Mouse (Mus musculus) hindbrain, embryonic 10.5 days (tissue): ENCODE data around the gene Stk39. TPM values are rescaled to one million over a fixed set of nuclear protein-coding genes. Genes with fewer than 3 reads are reported as not detected.

Source experiments
- DNase-seq: peaks from one replicate; pipeline ENCODE4 v3.0.0-alpha.2; 2017; ENCODE audit warnings: low spot score
- H3K27ac ChIP-seq: fragments of 300-500 bp; sonication (generic); 2 replicates; pipeline ENCODE4 v1.5.1; 2016; ENCODE audit warnings: mild to moderate bottlenecking, moderate library complexity
- H3K27me3 ChIP-seq: fragments of 300-500 bp; sonication (generic); 2 replicates; pipeline ENCODE4 v1.6.1; 2016; ENCODE audit warnings: mild to moderate bottlenecking; ENCODE audit not compliant: poor library complexity, insufficient read depth, severe bottlenecking
- H3K36me3 ChIP-seq: fragments of 300-500 bp; sonication (generic); 2 replicates; pipeline ENCODE4 v1.6.1; 2016; ENCODE audit warnings: mild to moderate bottlenecking, moderate library complexity
- H3K4me1 ChIP-seq: fragments of 300-500 bp; sonication (generic); replicated peaks from 2 replicates; pipeline ENCODE4 v1.6.1; 2016; ENCODE audit warnings: mild to moderate bottlenecking
- H3K4me3 ChIP-seq: fragments of 300-500 bp; sonication (generic); 2 replicates; pipeline ENCODE4 v1.5.1; 2016; ENCODE audit warnings: mild to moderate bottlenecking, moderate library complexity
- H3K9me3 ChIP-seq: fragments of 300-500 bp; sonication (generic); 2 replicates; pipeline ENCODE4 v1.6.1; 2016; ENCODE audit warnings: mild to moderate bottlenecking, moderate library complexity
- WGBS: fragments of 180-500 bp; shearing (Covaris S2); methylation state at CpG from one replicate; pipeline ENCODE4 v1.1.7; 2016; 5-methylcytosine and 5-hydroxymethylcytosine counted together
- polyA plus RNA-seq: library from polyadenylated mRNA; unstranded; fragments of >200 nt; fragmentation: Nextera tagmentation; extraction: Ambion mirVana; gene quantifications from 2 replicates; pipeline ENCODE4 v1.2.1, GENCODE M21; 2016

Gene Stk39
- polyA plus RNA-seq, 1 experiment from 2014 or later = 37.3 TPM

- no peak for DNase-seq
- H3K4me1 ChIP-seq = peaks cover 50% of the 10 kb centered on the region
- H3K27me3 ChIP-seq = peaks cover 6% of the 10 kb centered on the region; the same call in 1 of the 2 replicates
- H3K4me3 ChIP-seq = peak overlapping the region; percentile 21; the same call in 1 of the 2 replicates
- H3K27ac ChIP-seq = no peak overlapping the region
- 84% methylated on average over 3 of the region's 3 CpGs for WGBS
- no peaks in the 10 kb centered on the region for H3K9me3 ChIP-seq
- H3K36me3 ChIP-seq = peaks cover 5% of the 10 kb centered on the region; the same call in 1 of the 2 replicates
Observed at GRCm38 (mm10) chr2:68469491-68469890, 2.6 kb downstream of the Stk39 start.

- H3K9me3 ChIP-seq = no peaks in the 10 kb centered on the region
- H3K36me3 ChIP-seq = peaks cover 8% of the 10 kb centered on the region; the same call in 1 of the 2 replicates
- H3K4me1 ChIP-seq = peaks cover 50% of the 10 kb centered on the region
- no peak overlapping the region for H3K27ac ChIP-seq
- DNase-seq = no peak
- H3K4me3 ChIP-seq = no peak overlapping the region
- 59% methylated on average over 7 of the region's 7 CpGs for WGBS
- peaks cover 5% of the 10 kb centered on the region; the same call in 1 of the 2 replicates for H3K27me3 ChIP-seq
Observed at GRCm38 (mm10) chr2:68468698-68469097, 3.4 kb downstream of the Stk39 start.

- H3K27ac ChIP-seq = no peak overlapping the region
- 0 out of 2 replicates have a peak, but pooled peaks cover under 1% of the 10 kb centered on the region for H3K27me3 ChIP-seq
- peaks cover 10% of the 10 kb centered on the region; the same call in 1 of the 2 replicates for H3K36me3 ChIP-seq
- DNase-seq = no peak
- H3K4me1 ChIP-seq = peaks cover 45% of the 10 kb centered on the region
- no peaks in the 10 kb centered on the region for H3K9me3 ChIP-seq
- no peak overlapping the region for H3K4me3 ChIP-seq
- WGBS = 93% methylated on average over 14 of the region's 14 CpGs
Observed at GRCm38 (mm10) chr2:68468259-68468658, 3.8 kb downstream of the Stk39 start.

DNA sequence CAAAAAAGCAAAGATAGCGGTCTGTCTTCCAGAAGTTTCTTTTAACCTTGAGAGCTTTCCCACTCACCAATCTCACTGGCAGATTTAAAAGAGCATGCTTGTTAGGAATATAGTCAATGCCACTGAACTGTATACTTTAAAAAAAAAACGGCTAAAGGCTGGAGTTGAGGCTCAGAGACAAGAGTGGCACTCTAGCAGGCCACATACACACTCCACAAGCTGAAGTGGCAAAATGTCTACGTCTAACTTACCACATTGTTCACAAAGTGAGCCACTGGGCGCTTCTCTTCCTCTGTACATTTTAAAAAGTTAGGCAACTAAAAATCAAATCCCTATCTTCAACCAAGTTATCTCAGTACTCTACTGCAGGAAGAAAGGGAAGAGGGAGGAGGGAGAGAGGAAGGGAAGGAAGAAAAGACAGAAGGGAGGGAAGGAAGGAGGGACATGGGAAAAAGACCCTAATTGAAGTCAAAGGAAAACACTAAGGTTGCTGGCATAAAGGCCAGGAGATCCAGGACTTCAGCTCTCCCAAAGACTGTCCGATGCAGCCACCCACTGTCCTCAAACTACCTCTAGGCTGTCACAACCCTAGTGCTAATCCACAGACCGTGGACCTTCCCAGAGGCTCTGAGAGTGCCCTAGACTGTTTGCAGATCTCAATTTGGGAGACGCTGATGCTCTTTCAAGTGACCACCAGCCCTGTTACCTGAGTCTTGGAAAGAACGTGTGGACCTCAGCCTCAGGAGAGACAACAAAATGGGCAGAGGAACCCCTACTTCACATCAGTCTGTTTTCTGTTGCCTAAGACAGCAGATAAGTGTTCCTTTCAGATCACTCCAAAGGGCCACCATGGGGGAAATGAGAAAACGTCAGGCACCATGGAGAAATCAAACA is 4.7 kb downstream of the Stk39 start:
- no peak overlapping the region for H3K4me3 ChIP-seq
- no peak overlapping the region for H3K27ac ChIP-seq
- 84% methylated on average over 9 of the region's 9 CpGs for WGBS
- H3K36me3 ChIP-seq = peaks cover 14% of the 10 kb centered on the region
- H3K9me3 ChIP-seq = no peaks in the 10 kb centered on the region
- H3K27me3 ChIP-seq = no peaks in the 10 kb centered on the region
- no peak for DNase-seq
- peaks cover 37% of the 10 kb centered on the region for H3K4me1 ChIP-seq

- peaks cover 36% of the 10 kb centered on the region for H3K4me1 ChIP-seq
- H3K9me3 ChIP-seq = no peaks in the 10 kb centered on the region
- H3K27me3 ChIP-seq = no peaks in the 10 kb centered on the region
- H3K4me3 ChIP-seq = no peak overlapping the region
- H3K27ac ChIP-seq = no peak overlapping the region
- peaks cover 23% of the 10 kb centered on the region for H3K36me3 ChIP-seq
- no peak for DNase-seq
- WGBS = 83% methylated on average over 17 of the region's 19 CpGs
Observed at GRCm38 (mm10) chr2:68466124-68467070, 5.7 kb downstream of the Stk39 start.

DNA sequence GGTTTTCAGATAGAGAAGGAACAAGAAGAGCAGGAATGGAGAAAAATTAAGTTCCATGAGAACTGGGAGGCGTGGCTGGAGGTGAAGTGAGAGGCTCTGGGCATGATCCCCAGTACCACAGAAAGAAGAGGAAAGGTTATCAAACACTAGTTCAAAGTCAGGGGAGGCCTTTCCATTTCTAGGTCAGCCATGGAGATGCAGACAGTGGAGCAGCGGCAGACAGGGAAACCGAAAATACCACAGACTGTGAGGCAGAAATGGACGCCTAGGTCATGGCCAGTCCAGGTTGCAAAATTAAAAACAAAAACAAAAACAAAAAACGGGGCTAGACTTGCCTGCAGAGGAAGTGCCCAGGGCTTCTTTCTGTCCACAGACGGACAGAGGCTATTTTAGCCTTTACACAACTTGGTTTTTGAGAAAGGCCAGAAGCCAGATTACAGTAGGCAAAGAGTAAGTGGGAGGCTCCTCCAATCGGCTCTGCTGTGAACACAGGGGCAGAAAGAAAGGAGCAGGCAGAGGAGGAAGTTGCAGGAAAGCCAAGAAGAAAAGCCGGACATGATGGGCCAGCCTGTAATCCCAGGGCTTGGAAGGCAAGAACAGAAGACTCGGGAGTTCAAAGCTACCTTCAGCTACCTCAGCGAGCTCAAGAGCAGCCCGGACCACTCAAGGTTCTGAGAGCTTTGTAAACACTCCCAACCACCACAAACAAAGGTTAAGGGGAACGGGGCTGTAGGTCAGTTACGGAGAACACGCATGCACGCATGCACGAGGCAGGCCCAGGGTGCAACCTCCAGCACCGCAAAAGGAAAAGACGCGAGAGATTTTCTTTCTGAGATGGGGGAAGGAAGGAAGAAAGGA is 6.6 kb downstream of the Stk39 start:
- H3K4me1 ChIP-seq = peaks cover 30% of the 10 kb centered on the region
- 0 out of 2 replicates have a peak overlapping the region, but pooled peaks have one; percentile 16 for H3K27ac ChIP-seq
- H3K9me3 ChIP-seq = no peaks in the 10 kb centered on the region
- no peak overlapping the region for H3K4me3 ChIP-seq
- no peak for DNase-seq
- peaks cover 30% of the 10 kb centered on the region for H3K36me3 ChIP-seq
- no peaks in the 10 kb centered on the region for H3K27me3 ChIP-seq
- 85% methylated on average over 19 of the region's 19 CpGs for WGBS

- Histone ChIP-seq H3K4me3 (no peak overlapping the region), H3K4me1 (peaks cover 20% of the 10 kb centered on the region), H3K36me3 (peaks cover 35% of the 10 kb centered on the region), H3K27ac (no peak overlapping the region), H3K9me3 (no peaks in the 10 kb centered on the region), H3K27me3 (no peaks in the 10 kb centered on the region)
- 93% methylated on average over 4 of the region's 4 CpGs for WGBS
- no peak for DNase-seq
Observed at GRCm38 (mm10) chr2:68464456-68464855, 7.6 kb downstream of the Stk39 start.

DNA sequence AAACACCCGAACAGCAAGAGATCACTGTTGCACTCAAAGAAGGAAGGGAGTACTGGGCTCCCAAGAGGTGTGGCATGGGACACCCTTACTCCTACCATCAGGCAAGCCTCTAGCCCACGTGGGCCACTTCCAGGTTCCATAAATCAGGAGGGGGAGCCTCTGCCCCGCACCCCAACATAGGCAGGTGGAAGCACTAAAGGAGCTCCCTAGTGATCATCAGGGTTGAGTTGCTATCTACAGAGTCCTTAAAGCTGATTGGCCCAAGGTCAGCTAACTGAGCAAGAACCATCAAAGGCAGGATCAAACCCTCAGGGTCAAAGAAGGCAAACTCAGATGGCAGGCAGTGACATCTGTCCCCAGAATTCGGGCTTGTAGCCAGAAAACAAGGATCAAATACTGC is 8.3 kb downstream of the Stk39 start:
- WGBS = 84% methylated on average over 4 of the region's 4 CpGs
- peaks cover 40% of the 10 kb centered on the region for H3K36me3 ChIP-seq
- no peak for DNase-seq

DNA sequence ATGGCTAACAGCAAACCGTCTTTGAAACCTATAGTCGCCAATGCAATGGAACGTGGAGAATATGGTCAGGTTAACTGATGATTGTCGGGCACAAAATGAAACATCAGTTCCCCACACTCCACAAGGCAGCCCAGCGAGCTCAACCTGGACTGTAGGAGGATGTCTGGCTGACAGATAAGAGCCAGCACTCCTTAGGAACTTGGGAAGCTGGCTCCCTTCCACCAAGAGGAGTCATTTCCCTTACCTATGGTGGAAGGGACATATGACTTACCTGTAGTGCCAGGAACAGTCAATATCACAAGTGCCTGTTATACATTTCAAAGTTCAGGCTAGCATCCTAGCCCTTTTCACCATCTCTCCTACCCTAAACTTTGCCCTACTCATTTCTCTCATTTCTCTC is 14.0 kb downstream of the Stk39 start:
- H3K27me3 ChIP-seq = no peaks in the 10 kb centered on the region
- H3K4me3 ChIP-seq = no peak overlapping the region
- DNase-seq = no peak
- H3K36me3 ChIP-seq = peaks cover 30% of the 10 kb centered on the region
- no peaks in the 10 kb centered on the region for H3K4me1 ChIP-seq
- H3K27ac ChIP-seq = no peak overlapping the region
- no peaks in the 10 kb centered on the region for H3K9me3 ChIP-seq
- 93% methylated on average over 5 of the region's 5 CpGs for WGBS

More for the DNA sequence above, 8.3 kb downstream of the Stk39 start:
- Histone ChIP-seq H3K27ac (no peak overlapping the region), H3K9me3 (no peaks in the 10 kb centered on the region), H3K4me1 (peaks cover 16% of the 10 kb centered on the region), H3K4me3 (no peak overlapping the region), H3K27me3 (no peaks in the 10 kb centered on the region)

GRCm38 (mm10) chr2:68457455-68458032 is 14.5 kb downstream of the Stk39 start:
- H3K4me3 ChIP-seq = no peak overlapping the region
- no peaks in the 10 kb centered on the region for H3K4me1 ChIP-seq
- no peaks in the 10 kb centered on the region for H3K9me3 ChIP-seq
- peaks cover 31% of the 10 kb centered on the region for H3K36me3 ChIP-seq
- no peak for DNase-seq
- H3K27ac ChIP-seq = no peak overlapping the region
- H3K27me3 ChIP-seq = no peaks in the 10 kb centered on the region
- 89% methylated on average over 6 of the region's 6 CpGs for WGBS

- 87% methylated on average over 6 of the region's 6 CpGs for WGBS
Observed at GRCm38 (mm10) chr2:68456899-68457298, 15.2 kb downstream of the Stk39 start.

More at GRCm38 (mm10) chr2:68456899-68457298, 15.2 kb downstream of the Stk39 start:
- peaks cover 28% of the 10 kb centered on the region for H3K36me3 ChIP-seq
- H3K9me3 ChIP-seq = no peaks in the 10 kb centered on the region
- no peak for DNase-seq
- no peaks in the 10 kb centered on the region for H3K4me1 ChIP-seq
- H3K27me3 ChIP-seq = no peaks in the 10 kb centered on the region
- H3K4me3 ChIP-seq = no peak overlapping the region
- no peak overlapping the region for H3K27ac ChIP-seq
